Mouse (Mus musculus) kidney, embryonic 16.5 days (tissue): ENCODE measurements at regions not wholly inside any gene's neighbourhood (a gene's known extent, or its start where the extent isn't known, plus 50 kb on each side); places are given as distances from the start of the nearest gene placed in this dataset.

Source experiments
- ATAC-seq: fragments of 200-750 bp; cut with Nextera tagmentation; 2 replicates; pipeline ENCODE4 v1.8.0; 2017; ENCODE audit warnings: moderate TSS enrichment; ENCODE audit not compliant: low FRiP score, low TSS enrichment
- H3K27ac ChIP-seq: fragments of 300-500 bp; sonication (generic); 2 replicates; pipeline ENCODE4 v1.5.1; 2014; ENCODE audit warnings: low read length
- H3K27me3 ChIP-seq: fragments of 300-500 bp; sonication (generic); 2 replicates; pipeline ENCODE4 v1.6.1; 2014; ENCODE audit warnings: low read length, control low read depth, mixed read lengths; ENCODE audit not compliant: insufficient read depth
- H3K36me3 ChIP-seq: fragments of 300-500 bp; sonication (generic); 2 replicates; pipeline ENCODE4 v1.6.1; 2014; ENCODE audit warnings: low read length, control low read depth, mixed read lengths; ENCODE audit not compliant: insufficient read depth
- H3K4me1 ChIP-seq: fragments of 300-500 bp; sonication (generic); 2 replicates; pipeline ENCODE4 v1.6.1; 2014; ENCODE audit warnings: low read length, control low read depth, mixed read lengths; ENCODE audit not compliant: insufficient read depth
- H3K4me2 ChIP-seq: fragments of 300-500 bp; sonication (generic); replicated peaks from 2 replicates; pipeline ENCODE4 v1.6.1; 2014; ENCODE audit warnings: low read depth, low read length
- H3K4me3 ChIP-seq: fragments of 300-500 bp; sonication (generic); 2 replicates; pipeline ENCODE4 v1.5.1; 2014; ENCODE audit warnings: mild to moderate bottlenecking, low read length
- H3K9ac ChIP-seq: fragments of 300-500 bp; sonication (generic); replicated peaks from 2 replicates; pipeline ENCODE4 v1.6.1; 2014; ENCODE audit warnings: low read length
- H3K9me3 ChIP-seq: fragments of 300-500 bp; sonication (generic); 2 replicates; pipeline ENCODE4 v1.6.1; 2016; ENCODE audit warnings: low read length, control low read depth
- WGBS: fragments of 180-500 bp; shearing (Covaris S2); extraction: QIAGEN DNeasy Blood & Tissue Kit; methylation state at CpG from one replicate; pipeline ENCODE4 v1.1.7; 2014; 5-methylcytosine and 5-hydroxymethylcytosine counted together

- no peak overlapping the region for H3K9ac ChIP-seq
- no peaks in the 10 kb centered on the region for H3K36me3 ChIP-seq
- H3K9me3 ChIP-seq: no peaks in the 10 kb centered on the region
- no peak overlapping the region for H3K27ac ChIP-seq
- 0 out of 2 replicates have a peak, but pooled peaks cover 1% of the 10 kb centered on the region for H3K27me3 ChIP-seq
- no peak overlapping the region for H3K4me2 ChIP-seq
- 28% methylated on average over 11 of the region's 11 CpGs for WGBS
- no peak overlapping the region for H3K4me3 ChIP-seq
- no peak for ATAC-seq
- peaks cover 15% of the 10 kb centered on the region; the same call in 1 of the 2 replicates for H3K4me1 ChIP-seq
Measured at GRCm38 (mm10) chr8:57405277-57405817, 50.4 kb upstream of the Scrg1 start.
